Mouse (Mus musculus): ENCODE data around the gene Dexi. TPM values are rescaled to one million over a fixed set of nuclear protein-coding genes. Genes with fewer than 3 reads are reported as not detected.

Gene Dexi
- polyA plus RNA-seq, 1 experiment from 2014 or later: 17.3 TPM

DNA sequence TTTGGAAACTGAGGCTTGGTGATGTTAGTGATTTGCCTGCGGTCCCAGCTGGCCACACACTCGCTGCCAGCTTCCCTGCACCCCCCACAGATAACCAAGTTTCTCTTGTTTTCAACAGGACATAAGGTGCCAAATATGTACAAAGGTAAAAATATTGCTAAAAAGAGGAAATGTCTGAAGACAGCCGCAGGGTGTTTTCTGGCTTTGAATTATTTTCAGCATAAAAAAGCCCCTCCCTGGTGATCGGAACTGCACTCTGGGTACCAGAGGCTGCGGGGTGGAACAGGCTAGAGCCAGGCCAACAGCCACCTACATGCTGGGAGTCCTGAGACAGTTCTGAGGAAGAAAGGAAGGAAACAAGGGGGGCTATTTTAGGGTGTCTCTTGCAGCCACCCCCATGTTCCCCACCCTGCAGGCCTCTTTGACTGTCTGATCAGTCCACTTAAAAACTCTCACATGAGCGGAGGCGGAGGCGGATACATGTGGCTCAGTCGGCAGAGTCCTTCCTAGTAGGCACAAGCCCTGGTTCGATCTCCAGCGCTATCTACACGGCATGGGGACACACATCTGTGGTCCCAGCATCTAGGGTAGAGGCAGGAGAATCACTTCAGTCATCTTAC lies 26.8 kb downstream of the Dexi start:
- 93% methylated on average over 12 of the region's 12 CpGs for WGBS
- no peaks in the 10 kb centered on the region for H3K36me3 ChIP-seq (ENCODE audit: poor library complexity, severe bottlenecking)
- H3K4me3 ChIP-seq: no peak overlapping the region
- no peak overlapping the region for H3K27ac ChIP-seq
- H3K4me2 ChIP-seq: no peak overlapping the region
- H3K9me3 ChIP-seq (replicated peaks): no peaks in the 10 kb centered on the region
- ATAC-seq: no peak
- H3K4me1 ChIP-seq: no peaks in the 10 kb centered on the region
- no peaks in the 10 kb centered on the region for H3K27me3 ChIP-seq
- H3K9ac ChIP-seq: no peak overlapping the region

DNA sequence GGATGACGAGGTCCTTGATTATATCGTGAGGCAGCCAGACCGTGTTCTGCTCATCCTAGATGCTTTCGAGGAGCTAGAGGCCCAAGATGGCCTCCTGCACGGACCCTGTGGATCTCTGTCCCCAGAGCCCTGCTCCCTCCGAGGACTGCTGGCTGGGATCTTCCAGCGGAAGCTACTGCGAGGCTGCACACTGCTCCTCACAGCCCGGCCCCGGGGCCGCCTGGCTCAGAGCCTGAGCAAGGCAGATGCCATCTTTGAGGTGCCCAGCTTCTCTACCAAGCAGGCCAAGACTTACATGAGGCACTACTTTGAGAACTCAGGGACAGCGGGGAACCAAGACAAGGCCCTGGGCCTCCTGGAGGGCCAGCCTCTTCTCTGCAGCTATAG lies 31.7 kb downstream of the Dexi start:
- H3K4me3 ChIP-seq: no peak overlapping the region
- H3K9me3 ChIP-seq (replicated peaks): no peaks in the 10 kb centered on the region
- WGBS: 78% methylated on average over 12 of the region's 12 CpGs
- no peak for ATAC-seq
- no peak overlapping the region for H3K4me2 ChIP-seq
- H3K36me3 ChIP-seq (ENCODE audit: poor library complexity, severe bottlenecking): no peaks in the 10 kb centered on the region
- H3K4me1 ChIP-seq: peaks cover 9% of the 10 kb centered on the region; the same call in 1 of the 2 replicates
- H3K9ac ChIP-seq: no peak overlapping the region
- no peaks in the 10 kb centered on the region for H3K27me3 ChIP-seq
- H3K27ac ChIP-seq: no peak overlapping the region

GRCm38 (mm10) chr16:10510477-10511133 lies 32.2 kb downstream of the Dexi start:
- Histone ChIP-seq H3K27ac (no peak overlapping the region), H3K4me2 (no peak overlapping the region), H3K27me3 (0 out of 2 replicates have a peak, but pooled peaks cover under 1% of the 10 kb centered on the region), H3K9me3 (replicated peaks) (no peaks in the 10 kb centered on the region), H3K36me3 (ENCODE audit: poor library complexity, severe bottlenecking) (no peaks in the 10 kb centered on the region), H3K9ac (no peak overlapping the region), H3K4me1 (peaks cover 9% of the 10 kb centered on the region; the same call in 1 of the 2 replicates), H3K4me3 (no peak overlapping the region)
- no peak for ATAC-seq
- 51% methylated on average over 14 of the region's 14 CpGs for WGBS

GRCm38 (mm10) chr16:10508691-10509090 lies 34.2 kb downstream of the Dexi start:
- Histone ChIP-seq H3K4me3 (no peak overlapping the region), H3K36me3 (ENCODE audit: poor library complexity, severe bottlenecking) (no peaks in the 10 kb centered on the region), H3K27ac (no peak overlapping the region), H3K4me1 (peaks cover 9% of the 10 kb centered on the region; the same call in 1 of the 2 replicates), H3K9ac (no peak overlapping the region), H3K9me3 (replicated peaks) (no peaks in the 10 kb centered on the region), H3K27me3 (0 out of 2 replicates have a peak, but pooled peaks cover 2% of the 10 kb centered on the region), H3K4me2 (no peak overlapping the region)
- 77% methylated on average over 6 of the region's 6 CpGs for WGBS
- ATAC-seq: no peak

- no peak overlapping the region for H3K4me2 ChIP-seq
- H3K27me3 ChIP-seq: 0 out of 2 replicates have a peak, but pooled peaks cover 2% of the 10 kb centered on the region
- 10% methylated on average over 4 of the region's 4 CpGs for WGBS
- peaks cover 9% of the 10 kb centered on the region; the same call in 1 of the 2 replicates for H3K4me1 ChIP-seq
- no peak overlapping the region for H3K9ac ChIP-seq
- peak; percentile 51 for ATAC-seq
- no peak overlapping the region for H3K4me3 ChIP-seq
- H3K27ac ChIP-seq: no peak overlapping the region
- no peaks in the 10 kb centered on the region for H3K36me3 ChIP-seq (ENCODE audit: poor library complexity, severe bottlenecking)
- no peaks in the 10 kb centered on the region for H3K9me3 ChIP-seq (replicated peaks)
Measured at GRCm38 (mm10) chr16:10507445-10507844, 35.4 kb downstream of the Dexi start.

DNA sequence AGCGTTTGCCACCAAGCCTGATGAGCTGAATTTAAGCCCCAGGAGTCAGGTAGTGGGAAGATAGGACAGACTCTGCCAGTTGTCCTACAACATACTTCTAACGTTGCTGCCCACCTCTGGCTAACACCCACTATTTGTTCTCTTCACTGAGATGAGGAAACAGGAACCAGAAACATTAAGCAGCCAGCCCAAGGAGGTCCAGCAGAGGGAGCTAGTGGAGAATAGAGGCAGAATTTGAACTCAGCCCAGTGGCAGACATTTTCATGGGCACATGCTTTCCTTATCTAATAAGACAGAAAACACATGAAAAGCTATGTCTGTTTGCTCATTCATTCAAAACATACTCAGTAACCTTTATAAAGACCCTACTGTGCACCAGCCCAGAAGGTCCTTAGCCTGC lies 39.8 kb downstream of the Dexi start:
- 63% methylated on average over 2 of the region's 2 CpGs for WGBS

GRCm38 (mm10) chr16:10501865-10502264 lies 41.0 kb downstream of the Dexi start:
- WGBS: 12% methylated on average over 8 of the region's 8 CpGs
- H3K9ac ChIP-seq: no peak overlapping the region
- H3K4me3 ChIP-seq: no peak overlapping the region
- no peak for ATAC-seq
- H3K27ac ChIP-seq: no peak overlapping the region
- no peaks in the 10 kb centered on the region for H3K4me1 ChIP-seq
- no peaks in the 10 kb centered on the region for H3K36me3 ChIP-seq (ENCODE audit: poor library complexity, severe bottlenecking)
- H3K27me3 ChIP-seq: 0 out of 2 replicates have a peak, but pooled peaks cover 2% of the 10 kb centered on the region
- no peak overlapping the region for H3K4me2 ChIP-seq
- H3K9me3 ChIP-seq (replicated peaks): no peaks in the 10 kb centered on the region

More for the DNA sequence above, 39.8 kb downstream of the Dexi start:
- no peak overlapping the region for H3K4me3 ChIP-seq
- no peak overlapping the region for H3K27ac ChIP-seq
- no peaks in the 10 kb centered on the region for H3K9me3 ChIP-seq (replicated peaks)
- H3K27me3 ChIP-seq: 0 out of 2 replicates have a peak, but pooled peaks cover 2% of the 10 kb centered on the region
- no peaks in the 10 kb centered on the region for H3K36me3 ChIP-seq (ENCODE audit: poor library complexity, severe bottlenecking)
- no peak overlapping the region for H3K9ac ChIP-seq
- H3K4me2 ChIP-seq: no peak overlapping the region
- no peak for ATAC-seq
- peaks cover 9% of the 10 kb centered on the region; the same call in 1 of the 2 replicates for H3K4me1 ChIP-seq

GRCm38 (mm10) chr16:10499122-10499521 lies 43.7 kb downstream of the Dexi start:
- 38% methylated on average over 1 of the region's 1 CpGs for WGBS
- Histone ChIP-seq H3K27me3 (no peaks in the 10 kb centered on the region), H3K27ac (no peak overlapping the region), H3K4me1 (no peaks in the 10 kb centered on the region), H3K9me3 (replicated peaks) (no peaks in the 10 kb centered on the region), H3K4me3 (no peak overlapping the region), H3K4me2 (no peak overlapping the region), H3K36me3 (ENCODE audit: poor library complexity, severe bottlenecking) (no peaks in the 10 kb centered on the region), H3K9ac (no peak overlapping the region)
- no peak for ATAC-seq

DNA sequence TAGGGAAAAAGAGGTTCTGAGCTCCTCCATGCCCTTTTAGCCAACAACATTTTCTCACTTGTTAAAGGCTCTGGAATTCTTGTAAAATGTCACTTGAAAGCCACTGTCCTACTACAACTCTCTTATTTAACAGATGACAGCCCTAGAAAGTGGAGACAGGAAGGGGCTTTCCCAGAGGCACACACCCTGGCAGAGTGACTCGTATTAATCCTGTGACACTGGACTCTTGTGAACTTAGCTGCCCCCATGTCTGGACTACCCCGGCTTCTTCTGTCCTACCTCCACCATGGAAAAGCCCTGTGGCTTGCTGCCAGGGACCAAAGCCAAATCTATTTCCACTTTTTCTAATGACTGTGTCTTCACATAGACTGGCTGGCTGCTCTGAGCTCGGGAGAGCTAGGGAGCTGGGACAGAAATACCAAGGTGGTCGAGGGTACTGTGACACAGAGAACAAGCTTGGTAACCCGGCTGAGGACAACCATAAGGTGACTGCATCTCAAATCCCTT lies 44.7 kb downstream of the Dexi start:
- no peak overlapping the region for H3K4me3 ChIP-seq

GRCm38 (mm10) chr16:10495824-10496298 lies 47.0 kb downstream of the Dexi start:
- H3K27me3 ChIP-seq: no peaks in the 10 kb centered on the region
- ATAC-seq: no peak
- 64% methylated on average over 2 of the region's 2 CpGs for WGBS
- H3K4me3 ChIP-seq: no peak overlapping the region
- no peaks in the 10 kb centered on the region for H3K4me1 ChIP-seq
- no peaks in the 10 kb centered on the region for H3K36me3 ChIP-seq (ENCODE audit: poor library complexity, severe bottlenecking)
- H3K4me2 ChIP-seq: no peak overlapping the region
- H3K27ac ChIP-seq: no peak overlapping the region
- H3K9ac ChIP-seq: no peak overlapping the region
- H3K9me3 ChIP-seq (replicated peaks): no peaks in the 10 kb centered on the region

More for the DNA sequence above, 44.7 kb downstream of the Dexi start:
- Histone ChIP-seq H3K27ac (no peak overlapping the region), H3K36me3 (ENCODE audit: poor library complexity, severe bottlenecking) (no peaks in the 10 kb centered on the region), H3K9ac (no peak overlapping the region), H3K27me3 (no peaks in the 10 kb centered on the region), H3K9me3 (replicated peaks) (no peaks in the 10 kb centered on the region), H3K4me2 (no peak overlapping the region), H3K4me1 (no peaks in the 10 kb centered on the region)
- 64% methylated on average over 5 of the region's 5 CpGs for WGBS
- no peak for ATAC-seq

- peaks cover 17% of the 10 kb centered on the region; the same call in 1 of the 2 replicates for H3K27me3 ChIP-seq
- WGBS: 86% methylated on average over 3 of the region's 3 CpGs
- H3K4me2 ChIP-seq: no peak overlapping the region
- H3K9ac ChIP-seq: no peak overlapping the region
- no peaks in the 10 kb centered on the region for H3K36me3 ChIP-seq (ENCODE audit: poor library complexity, severe bottlenecking)
- H3K4me1 ChIP-seq: peaks cover 3% of the 10 kb centered on the region; the same call in 1 of the 2 replicates
- no peak for ATAC-seq
- H3K9me3 ChIP-seq (replicated peaks): no peaks in the 10 kb centered on the region
- H3K27ac ChIP-seq: no peak overlapping the region
- no peak overlapping the region for H3K4me3 ChIP-seq
Measured at GRCm38 (mm10) chr16:10492587-10492986, 50.3 kb downstream of the Dexi start.

DNA sequence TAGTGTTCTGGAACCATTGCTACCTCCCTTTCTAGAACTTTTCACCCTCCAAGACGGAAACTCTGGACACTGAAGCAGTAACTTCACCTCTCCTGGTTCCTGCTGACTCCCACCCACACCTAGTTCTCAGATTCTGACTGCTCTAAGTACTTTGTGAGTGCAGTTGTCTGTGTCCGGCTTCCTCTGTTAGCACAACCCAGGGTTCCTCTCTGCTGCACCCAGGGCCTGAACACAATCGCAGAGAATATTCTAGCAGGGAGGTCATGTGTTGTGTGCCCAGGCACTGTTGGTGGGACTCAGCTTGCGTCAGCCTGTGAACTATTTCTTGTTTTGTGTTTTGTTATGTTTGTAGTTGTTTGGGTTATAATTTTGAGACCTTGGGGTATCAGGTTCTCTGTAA lies 51.1 kb downstream of the Dexi start:
- Histone ChIP-seq H3K9ac (no peak overlapping the region), H3K27ac (no peak overlapping the region), H3K4me2 (no peak overlapping the region), H3K9me3 (replicated peaks) (no peaks in the 10 kb centered on the region), H3K4me3 (no peak overlapping the region), H3K36me3 (ENCODE audit: poor library complexity, severe bottlenecking) (no peaks in the 10 kb centered on the region), H3K27me3 (peaks cover 17% of the 10 kb centered on the region; the same call in 1 of the 2 replicates), H3K4me1 (peaks cover 3% of the 10 kb centered on the region; the same call in 1 of the 2 replicates)
- ATAC-seq: no peak
- WGBS: 89% methylated on average over 4 of the region's 4 CpGs

All from forebrain, embryonic 13.5 days (tissue).